Mouse (Mus musculus): ENCODE data around the gene Ntrk2. TPM values are rescaled to one million over a fixed set of nuclear protein-coding genes. Genes with fewer than 3 reads are reported as not detected.

The Ntrk2 gene
- polyA plus RNA-seq, 1 experiment from 2014 or later: 40.9 TPM

DNA sequence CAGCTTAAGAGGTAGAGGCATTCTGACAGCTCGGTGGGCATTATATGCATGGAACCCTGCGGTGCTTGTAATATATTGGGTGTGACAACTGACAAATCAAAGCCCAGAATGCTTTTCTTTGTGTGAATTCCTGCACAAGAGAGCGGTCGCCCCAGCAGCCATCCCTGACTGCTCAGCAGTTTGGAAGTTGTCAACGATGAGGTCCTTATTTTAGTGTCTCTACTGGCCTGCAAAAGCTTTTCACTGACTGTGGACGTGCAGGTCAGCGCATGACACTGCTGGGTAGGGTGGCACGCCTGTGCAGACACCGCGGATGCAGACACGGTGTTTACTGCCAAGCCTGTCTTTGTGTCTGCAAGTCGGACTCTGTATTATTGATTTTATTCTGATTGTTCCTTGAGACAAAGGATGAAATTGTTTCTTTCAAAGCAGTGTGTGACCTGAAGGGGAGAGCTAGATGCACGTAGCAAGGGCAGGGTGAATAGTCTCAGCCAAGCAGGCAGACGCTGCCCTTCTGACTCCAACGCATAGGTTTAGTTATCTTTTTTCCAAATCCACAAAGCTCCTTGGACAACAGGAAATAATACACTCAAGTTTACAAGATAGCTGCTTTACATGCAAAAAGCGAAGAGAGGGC lies 204.6 kb downstream of the Ntrk2 start:
- peak overlapping the region; percentile 25 for H3K4me3 ChIP-seq (replicated peaks)
- no peak overlapping the region for H3K27ac ChIP-seq (replicated peaks)
- ATAC-seq (ENCODE audit: insufficient number of reproducible peaks, low FRiP score, low TSS enrichment, low read depth): no peak
- H3K4me2 ChIP-seq (replicated peaks): peak overlapping the region; percentile 50
- H3K27me3 ChIP-seq: 0 out of 2 replicates have a peak, but pooled peaks cover 3% of the 10 kb centered on the region
- WGBS: 38% methylated on average over 16 of the region's 16 CpGs
- H3K36me3 ChIP-seq: no peaks in the 10 kb centered on the region
- no peak overlapping the region for H3K9ac ChIP-seq
- peaks cover 19% of the 10 kb centered on the region for H3K4me1 ChIP-seq
- H3K9me3 ChIP-seq (replicated peaks): no peaks in the 10 kb centered on the region

DNA sequence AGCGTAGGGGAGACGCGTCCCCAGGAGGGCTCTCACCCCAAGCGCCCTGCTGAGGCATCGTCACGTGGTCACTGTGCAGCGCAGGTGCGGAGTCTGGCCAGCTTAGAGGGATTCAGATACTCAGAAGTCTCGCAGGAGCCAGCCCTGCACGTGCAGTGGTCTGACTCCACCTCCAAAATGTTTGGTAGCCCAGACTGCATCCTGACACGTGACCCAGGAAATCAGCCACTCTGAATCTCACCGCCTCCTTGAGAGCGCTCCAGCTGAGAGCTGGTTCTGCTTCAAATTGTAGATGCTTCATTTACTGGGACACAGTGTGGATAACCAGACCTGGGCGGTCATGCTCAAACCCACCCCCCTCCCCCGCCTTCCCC lies 205.1 kb downstream of the Ntrk2 start:
- peak; percentile 91 for ATAC-seq (ENCODE audit: insufficient number of reproducible peaks, low FRiP score, low TSS enrichment, low read depth)
- Histone ChIP-seq H3K9ac (no peak overlapping the region), H3K27me3 (0 out of 2 replicates have a peak, but pooled peaks cover 3% of the 10 kb centered on the region), H3K9me3 (replicated peaks) (no peaks in the 10 kb centered on the region), H3K4me1 (peaks cover 19% of the 10 kb centered on the region), H3K4me2 (replicated peaks) (peak overlapping the region; percentile 50), H3K36me3 (no peaks in the 10 kb centered on the region), H3K4me3 (replicated peaks) (peak overlapping the region; percentile 25), H3K27ac (replicated peaks) (no peak overlapping the region)
- 1% methylated on average over 15 of the region's 15 CpGs for WGBS

GRCm38 (mm10) chr13:59015360-59015759 lies 209.0 kb downstream of the Ntrk2 start:
- Histone ChIP-seq H3K4me1 (peaks cover 19% of the 10 kb centered on the region), H3K4me3 (replicated peaks) (no peak overlapping the region), H3K9ac (no peak overlapping the region), H3K4me2 (replicated peaks) (no peak overlapping the region), H3K27me3 (0 out of 2 replicates have a peak, but pooled peaks cover 3% of the 10 kb centered on the region), H3K27ac (replicated peaks) (no peak overlapping the region), H3K9me3 (replicated peaks) (no peaks in the 10 kb centered on the region), H3K36me3 (no peaks in the 10 kb centered on the region)
- no peak for ATAC-seq (ENCODE audit: insufficient number of reproducible peaks, low FRiP score, low TSS enrichment, low read depth)
- 38% methylated on average over 1 of the region's 1 CpGs for WGBS

DNA sequence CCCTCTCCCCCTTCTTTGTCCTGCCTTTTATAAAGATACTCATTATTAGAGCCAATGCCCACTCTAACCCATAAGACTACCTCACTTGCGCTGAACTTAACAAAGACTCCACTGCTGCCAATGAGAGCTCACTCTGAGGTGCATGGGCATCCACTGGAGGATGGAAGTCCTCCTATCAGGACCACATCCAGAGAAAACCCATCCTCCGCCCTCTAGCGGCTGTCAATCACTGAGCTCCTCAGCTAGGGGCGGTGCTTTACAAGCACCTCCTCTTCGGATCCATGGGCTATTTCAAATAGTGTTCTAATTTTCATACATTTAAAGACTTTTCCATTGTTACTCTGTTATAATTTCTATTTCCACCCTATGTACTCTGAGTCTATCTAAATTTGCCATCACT lies 210.8 kb downstream of the Ntrk2 start:
- 60% methylated on average over 5 of the region's 5 CpGs for WGBS
- H3K4me1 ChIP-seq: 0 out of 2 replicates have a peak, but pooled peaks cover 6% of the 10 kb centered on the region
- H3K27ac ChIP-seq (replicated peaks): no peak overlapping the region
- no peak for ATAC-seq (ENCODE audit: insufficient number of reproducible peaks, low FRiP score, low TSS enrichment, low read depth)
- 0 out of 2 replicates have a peak, but pooled peaks cover 3% of the 10 kb centered on the region for H3K27me3 ChIP-seq
- no peaks in the 10 kb centered on the region for H3K36me3 ChIP-seq
- no peaks in the 10 kb centered on the region for H3K9me3 ChIP-seq (replicated peaks)
- H3K4me3 ChIP-seq (replicated peaks): no peak overlapping the region
- H3K4me2 ChIP-seq (replicated peaks): no peak overlapping the region
- H3K9ac ChIP-seq: no peak overlapping the region

- 89% methylated on average over 22 of the region's 22 CpGs for WGBS
- no peak overlapping the region for H3K9ac ChIP-seq
- H3K36me3 ChIP-seq: no peaks in the 10 kb centered on the region
- H3K4me2 ChIP-seq (replicated peaks): no peak overlapping the region
- H3K27me3 ChIP-seq: no peaks in the 10 kb centered on the region
- no peak for ATAC-seq (ENCODE audit: insufficient number of reproducible peaks, low FRiP score, low TSS enrichment, low read depth)
- H3K9me3 ChIP-seq (replicated peaks): no peaks in the 10 kb centered on the region
- no peak overlapping the region for H3K27ac ChIP-seq (replicated peaks)
- no peak overlapping the region for H3K4me3 ChIP-seq (replicated peaks)
- H3K4me1 ChIP-seq: no peaks in the 10 kb centered on the region
Observed at GRCm38 (mm10) chr13:59022251-59023042, 216.1 kb downstream of the Ntrk2 start.

DNA sequence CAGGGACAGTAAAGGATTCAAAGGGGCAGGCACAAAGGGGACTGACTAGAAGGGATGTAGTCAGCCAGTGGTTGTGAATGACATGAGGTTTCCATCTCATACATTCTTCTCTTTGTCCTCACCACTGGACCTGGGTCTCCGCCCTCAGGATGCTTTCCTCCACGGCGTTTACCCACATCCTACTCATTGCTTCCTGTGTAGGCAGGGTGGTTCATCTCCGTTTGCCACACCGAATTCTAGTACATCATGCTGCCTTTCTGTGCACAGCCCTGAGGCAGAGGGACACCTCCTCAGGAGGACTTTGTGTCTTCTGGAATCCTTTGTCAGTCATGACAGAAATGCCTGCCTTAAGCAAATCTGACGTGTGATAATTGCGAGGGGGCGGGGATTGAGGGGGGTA lies 219.3 kb downstream of the Ntrk2 start:
- WGBS: 68% methylated on average over 8 of the region's 8 CpGs
- no peaks in the 10 kb centered on the region for H3K9me3 ChIP-seq (replicated peaks)
- ATAC-seq (ENCODE audit: insufficient number of reproducible peaks, low FRiP score, low TSS enrichment, low read depth): no peak

GRCm38 (mm10) chr13:59027436-59027835 lies 221.1 kb downstream of the Ntrk2 start:
- ATAC-seq (ENCODE audit: insufficient number of reproducible peaks, low FRiP score, low TSS enrichment, low read depth): no peak
- Histone ChIP-seq H3K27me3 (no peaks in the 10 kb centered on the region), H3K9ac (no peak overlapping the region)

More for the DNA sequence above, 219.3 kb downstream of the Ntrk2 start:
- Histone ChIP-seq H3K4me1 (no peaks in the 10 kb centered on the region), H3K4me2 (replicated peaks) (no peak overlapping the region), H3K9ac (no peak overlapping the region), H3K27ac (replicated peaks) (no peak overlapping the region), H3K27me3 (no peaks in the 10 kb centered on the region), H3K36me3 (no peaks in the 10 kb centered on the region), H3K4me3 (replicated peaks) (no peak overlapping the region)

DNA sequence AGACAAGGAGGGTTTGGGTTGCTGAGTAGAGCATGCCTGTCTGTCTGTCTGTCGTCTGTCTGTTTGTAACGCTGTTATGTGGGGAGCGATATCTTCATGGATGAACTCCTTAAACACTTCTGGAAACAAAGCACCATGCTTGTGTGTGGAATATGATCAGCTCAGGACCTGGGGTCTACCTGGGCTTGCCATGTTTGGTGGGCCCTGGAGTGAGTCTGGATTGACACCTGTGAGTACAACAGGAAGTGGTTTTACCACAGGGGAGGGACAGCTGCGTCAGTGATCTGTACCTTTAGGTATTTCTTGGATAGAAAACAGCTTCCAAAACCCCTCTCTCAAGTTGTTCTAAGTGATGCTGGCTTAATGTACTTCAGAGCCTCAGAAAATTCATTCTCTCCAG lies 222.2 kb downstream of the Ntrk2 start:
- Histone ChIP-seq H3K27me3 (no peaks in the 10 kb centered on the region), H3K4me2 (replicated peaks) (no peak overlapping the region), H3K4me3 (replicated peaks) (no peak overlapping the region), H3K27ac (replicated peaks) (no peak overlapping the region), H3K36me3 (no peaks in the 10 kb centered on the region), H3K4me1 (no peaks in the 10 kb centered on the region), H3K9me3 (replicated peaks) (no peaks in the 10 kb centered on the region), H3K9ac (no peak overlapping the region)
- 86% methylated on average over 4 of the region's 4 CpGs for WGBS
- ATAC-seq (ENCODE audit: insufficient number of reproducible peaks, low FRiP score, low TSS enrichment, low read depth): no peak

More at GRCm38 (mm10) chr13:59027436-59027835, 221.1 kb downstream of the Ntrk2 start:
- no peak overlapping the region for H3K4me3 ChIP-seq (replicated peaks)
- no peak overlapping the region for H3K27ac ChIP-seq (replicated peaks)
- H3K9me3 ChIP-seq (replicated peaks): no peaks in the 10 kb centered on the region
- H3K4me2 ChIP-seq (replicated peaks): no peak overlapping the region
- no peaks in the 10 kb centered on the region for H3K4me1 ChIP-seq
- WGBS: 71% methylated on average over 9 of the region's 9 CpGs
- no peaks in the 10 kb centered on the region for H3K36me3 ChIP-seq

- Histone ChIP-seq H3K9ac (no peak overlapping the region), H3K9me3 (replicated peaks) (no peaks in the 10 kb centered on the region), H3K4me2 (replicated peaks) (no peak overlapping the region), H3K27ac (replicated peaks) (no peak overlapping the region), H3K36me3 (no peaks in the 10 kb centered on the region), H3K4me3 (replicated peaks) (no peak overlapping the region), H3K27me3 (no peaks in the 10 kb centered on the region), H3K4me1 (no peaks in the 10 kb centered on the region)
- WGBS: 81% methylated on average over 6 of the region's 6 CpGs
- ATAC-seq (ENCODE audit: insufficient number of reproducible peaks, low FRiP score, low TSS enrichment, low read depth): no peak
Observed at GRCm38 (mm10) chr13:59030574-59030973, 224.2 kb downstream of the Ntrk2 start.

- no peaks in the 10 kb centered on the region for H3K27me3 ChIP-seq
- H3K27ac ChIP-seq (replicated peaks): no peak overlapping the region
- no peaks in the 10 kb centered on the region for H3K36me3 ChIP-seq
- H3K4me2 ChIP-seq (replicated peaks): no peak overlapping the region
- ATAC-seq (ENCODE audit: insufficient number of reproducible peaks, low FRiP score, low TSS enrichment, low read depth): no peak
- no peak overlapping the region for H3K4me3 ChIP-seq (replicated peaks)
- H3K9ac ChIP-seq: no peak overlapping the region
- no peaks in the 10 kb centered on the region for H3K9me3 ChIP-seq (replicated peaks)
- H3K4me1 ChIP-seq: no peaks in the 10 kb centered on the region
- WGBS: 76% methylated on average over 16 of the region's 16 CpGs
Observed at GRCm38 (mm10) chr13:59040156-59040915, 234.0 kb downstream of the Ntrk2 start.

Measured in embryonic facial prominence, embryonic 15.5 days (tissue).